Mouse (Mus musculus) forebrain, postnatal 0 days (tissue): ENCODE measurements around the gene Map1s. TPM values are rescaled to one million over a fixed set of nuclear protein-coding genes. Genes with fewer than 3 reads are reported as not detected.

Experiments
- ATAC-seq: fragments of 200-750 bp; cut with Nextera tagmentation; 2 replicates; pipeline ENCODE4 v1.8.0; 2017; ENCODE audit warnings: mild to moderate bottlenecking, moderate library complexity
- DNase-seq: peaks from one replicate; pipeline ENCODE4 v3.0.0-alpha.2; 2015
- H3K27ac ChIP-seq: fragments of 300-500 bp; sonication (generic); 2 replicates; pipeline ENCODE4 v1.5.1; 2014; ENCODE audit warnings: low read depth, mild to moderate bottlenecking, antibody characterized with exemption, low read length, moderate library complexity, mixed read lengths
- H3K27me3 ChIP-seq: fragments of 300-500 bp; sonication (generic); 2 replicates; pipeline ENCODE4 v1.6.1; 2014; ENCODE audit warnings: mild to moderate bottlenecking, low read length, mixed read lengths; ENCODE audit not compliant: insufficient read depth
- H3K36me3 ChIP-seq: fragments of 300-500 bp; sonication (generic); 2 replicates; pipeline ENCODE4 v1.6.1; 2014; ENCODE audit warnings: mild to moderate bottlenecking, moderate library complexity; ENCODE audit not compliant: insufficient read depth
- H3K4me1 ChIP-seq: fragments of 300-500 bp; sonication (generic); 2 replicates; pipeline ENCODE4 v1.6.1; 2014; ENCODE audit warnings: antibody characterized with exemption; ENCODE audit not compliant: insufficient read depth
- H3K4me2 ChIP-seq: fragments of 300-500 bp; sonication (generic); 2 replicates; pipeline ENCODE4 v1.6.1; 2014; ENCODE audit warnings: low read depth, mild to moderate bottlenecking, moderate library complexity
- H3K4me3 ChIP-seq: fragments of 300-500 bp; sonication (generic); 2 replicates; pipeline ENCODE4 v1.5.1; 2014; ENCODE audit warnings: low read depth, low read length, mixed read lengths
- H3K9ac ChIP-seq: fragments of 300-500 bp; sonication (generic); 2 replicates; pipeline ENCODE4 v1.6.1; 2014; ENCODE audit warnings: mild to moderate bottlenecking
- H3K9me3 ChIP-seq: fragments of 300-500 bp; sonication (generic); 2 replicates; pipeline ENCODE4 v1.6.1; 2016; ENCODE audit warnings: low read length
- CTCF ChIP-seq: sonication (generic); IDR thresholded peaks from 2 replicates; pipeline ENCODE4 v1.5.1; 2016; ENCODE audit warnings: antibody characterized with exemption, control low read depth, low read depth
- WGBS: fragments of 180-500 bp; shearing (Covaris S2); extraction: QIAGEN DNeasy Blood & Tissue Kit; methylation state at CpG from one replicate; pipeline ENCODE4 v1.1.7; 2014; 5-methylcytosine and 5-hydroxymethylcytosine counted together
- polyA plus RNA-seq: library from polyadenylated mRNA; unstranded; fragments of >200 nt; fragmentation: Nextera tagmentation; extraction: Ambion mirVana; gene quantifications from 2 replicates; pipeline ENCODE4 v1.2.1, GENCODE M21; 2015
- total RNA-seq: library from RNA; depleted of rRNA; stranded (reverse); fragments of >200 nt; gene quantifications from 2 replicates; pipeline ENCODE4 v1.2.3, GENCODE M21; 2014

The Map1s gene
- total and polyA plus RNA-seq, 2 experiments from 2014 or later = 63.9 to 68.1 TPM

GRCm38 (mm10) chr8:70887669-70888068, 18.1 kb upstream of the Map1s start:
- no peak for TF ChIP-seq CTCF
- 5% methylated on average over 17 of the region's 18 CpGs for WGBS
- peak overlapping the region; percentile 23; the same call in 1 of the 2 replicates for H3K4me2 ChIP-seq
- H3K9me3 ChIP-seq = no peaks in the 10 kb centered on the region
- H3K36me3 ChIP-seq = peaks cover 3% of the 10 kb centered on the region; the same call in 1 of the 2 replicates
- DNase-seq = no peak
- no peak overlapping the region for H3K27ac ChIP-seq
- no peaks in the 10 kb centered on the region for H3K4me1 ChIP-seq
- no peak overlapping the region for H3K9ac ChIP-seq
- peaks cover 16% of the 10 kb centered on the region for H3K27me3 ChIP-seq
- no peak overlapping the region for H3K4me3 ChIP-seq
- peak; percentile 40; the same call in 1 of the 2 replicates for ATAC-seq

GRCm38 (mm10) chr8:70890656-70891055, 15.1 kb upstream of the Map1s start:
- Histone ChIP-seq H3K4me2 (no peak overlapping the region), H3K9ac (no peak overlapping the region), H3K4me3 (no peak overlapping the region), H3K27ac (no peak overlapping the region), H3K4me1 (no peaks in the 10 kb centered on the region), H3K36me3 (peaks cover 25% of the 10 kb centered on the region), H3K27me3 (peaks cover 25% of the 10 kb centered on the region), H3K9me3 (no peaks in the 10 kb centered on the region)
- TF ChIP-seq CTCF = no peak
- no peak for DNase-seq
- no peak for ATAC-seq
- WGBS = 94% methylated on average over 5 of the region's 5 CpGs

- 16% methylated on average over 21 of the region's 21 CpGs for whole genome bisulfite sequencing
- no peak for ATAC-seq
These were observed 14.4 kb upstream of the Map1s start for GRCm38 (mm10) chr8:70891356-70891755.

GRCm38 (mm10) chr8:70892022-70892895, 13.5 kb upstream of the Map1s start, which contains the start of gene Slc5a5:
Gene Slc5a5 (minus strand): TSS chr8:70892757.
- H3K9me3 ChIP-seq = no peaks in the 10 kb centered on the region
- peaks cover 4% of the 10 kb centered on the region; the same call in 1 of the 2 replicates for H3K4me1 ChIP-seq
- H3K9ac ChIP-seq = no peak within 1 kb of the TSS
- no peak within 1 kb of the TSS for H3K27ac ChIP-seq
- H3K4me2 ChIP-seq = no peak within 1 kb of the TSS
- H3K36me3 ChIP-seq = peaks cover 27% of the 10 kb centered on the region
- H3K4me3 ChIP-seq = 0 out of 2 replicates have a peak within 1 kb of the TSS, but pooled peaks have one; percentile 0
- 11% methylated on average over 80 of the region's 80 CpGs for WGBS
- no peak for ATAC-seq
- peaks cover 25% of the 10 kb centered on the region for H3K27me3 ChIP-seq
- peak; percentile 17 for DNase-seq
- no peak for TF ChIP-seq CTCF

More at GRCm38 (mm10) chr8:70891356-70891755, 14.4 kb upstream of the Map1s start:
- Histone ChIP-seq H3K9ac (no peak overlapping the region), H3K4me3 (no peak overlapping the region), H3K27ac (no peak overlapping the region), H3K36me3 (peaks cover 27% of the 10 kb centered on the region), H3K4me2 (no peak overlapping the region), H3K27me3 (peaks cover 25% of the 10 kb centered on the region), H3K4me1 (peaks cover 1% of the 10 kb centered on the region; the same call in 1 of the 2 replicates), H3K9me3 (no peaks in the 10 kb centered on the region)
- no peak for DNase-seq
- no peak for TF ChIP-seq CTCF

- no peak for ATAC-seq
- peak; percentile 21 for DNase-seq
- H3K9ac ChIP-seq = no peak overlapping the region
- H3K4me1 ChIP-seq = peaks cover 4% of the 10 kb centered on the region; the same call in 1 of the 2 replicates
- H3K27me3 ChIP-seq = peaks cover 25% of the 10 kb centered on the region
- H3K27ac ChIP-seq = no peak overlapping the region
- WGBS = 35% methylated on average over 20 of the region's 20 CpGs
- H3K4me2 ChIP-seq = no peak overlapping the region
- H3K36me3 ChIP-seq = peaks cover 27% of the 10 kb centered on the region
- no peak for TF ChIP-seq CTCF
- no peaks in the 10 kb centered on the region for H3K9me3 ChIP-seq
- H3K4me3 ChIP-seq = 0 out of 2 replicates have a peak overlapping the region, but pooled peaks have one; percentile 0
These were observed 12.7 kb upstream of the Map1s start for GRCm38 (mm10) chr8:70892896-70893655.

GRCm38 (mm10) chr8:70893656-70894384, 11.9 kb upstream of the Map1s start:
- WGBS = 29% methylated on average over 12 of the region's 12 CpGs
- peak; percentile 83 for TF ChIP-seq CTCF
- peaks cover 27% of the 10 kb centered on the region for H3K36me3 ChIP-seq
- no peak overlapping the region for H3K27ac ChIP-seq
- no peak overlapping the region for H3K9ac ChIP-seq
- DNase-seq (peak; percentile 87), ATAC-seq (no peak)
- no peaks in the 10 kb centered on the region for H3K9me3 ChIP-seq
- peaks cover 4% of the 10 kb centered on the region; the same call in 1 of the 2 replicates for H3K4me1 ChIP-seq
- H3K27me3 ChIP-seq = peaks cover 25% of the 10 kb centered on the region
- H3K4me3 ChIP-seq = no peak overlapping the region
- no peak overlapping the region for H3K4me2 ChIP-seq
